Mouse (Mus musculus) ovary, adult 10 weeks (tissue): ENCODE data around the gene Acp2. TPM values are rescaled to one million over a fixed set of nuclear protein-coding genes. Genes with fewer than 3 reads are reported as not detected.

Source experiments
- polyA plus RNA-seq: library from polyadenylated mRNA; stranded (reverse); fragments of 350-450 nt; fragmentation: Illumina TruSeq; extraction: RNeasy Lipid Tissue Mini Kit (QIAGEN cat#74804); gene quantifications from one replicate; pipeline ENCODE4 v1.2.3, GENCODE M21; 2014

Gene Acp2
- 56.3 TPM for polyA plus RNA-seq

DNA sequence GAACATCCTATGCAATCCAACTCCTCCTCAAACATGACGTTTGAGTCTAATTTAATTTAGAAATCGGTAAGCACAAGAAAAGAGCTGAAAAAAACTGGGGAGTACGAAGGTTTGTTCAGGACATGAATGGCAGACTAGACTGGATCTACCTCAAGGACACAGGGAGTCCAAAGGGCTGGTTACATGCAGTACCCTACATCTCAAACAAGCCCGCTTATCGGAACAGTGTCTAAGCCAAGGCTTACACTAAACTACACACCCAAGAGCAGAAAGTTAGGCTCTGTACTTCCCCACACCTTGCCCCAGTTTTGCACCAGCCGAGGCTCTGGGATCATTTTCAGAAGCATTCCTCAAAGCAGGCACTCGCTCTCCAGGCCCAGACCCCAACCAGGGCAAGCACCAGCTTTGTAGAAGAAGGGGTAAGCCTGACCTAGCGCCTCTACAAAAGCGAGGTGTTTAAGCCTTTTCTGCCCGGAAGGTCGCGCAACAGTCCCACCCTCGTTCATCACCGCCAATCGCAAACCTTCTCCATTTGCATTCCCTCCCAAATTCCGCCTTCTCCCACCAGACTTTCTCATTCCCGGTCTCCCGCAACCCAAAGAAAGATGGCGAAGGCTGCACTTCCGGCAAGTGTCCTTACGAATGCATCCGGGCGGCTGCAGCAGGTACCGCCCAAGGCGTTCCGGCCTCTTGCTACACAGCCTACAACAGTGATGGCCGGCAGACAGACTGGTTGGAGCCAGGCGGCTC is at the start of gene Acp2, which contains the start of gene Nr1h3:
Acp2 (plus strand) TSS at position 664 of the 750 bp plus-strand sequence.
Nr1h3 (minus strand) TSS at position 613 of the 750 bp plus-strand sequence.

DNA sequence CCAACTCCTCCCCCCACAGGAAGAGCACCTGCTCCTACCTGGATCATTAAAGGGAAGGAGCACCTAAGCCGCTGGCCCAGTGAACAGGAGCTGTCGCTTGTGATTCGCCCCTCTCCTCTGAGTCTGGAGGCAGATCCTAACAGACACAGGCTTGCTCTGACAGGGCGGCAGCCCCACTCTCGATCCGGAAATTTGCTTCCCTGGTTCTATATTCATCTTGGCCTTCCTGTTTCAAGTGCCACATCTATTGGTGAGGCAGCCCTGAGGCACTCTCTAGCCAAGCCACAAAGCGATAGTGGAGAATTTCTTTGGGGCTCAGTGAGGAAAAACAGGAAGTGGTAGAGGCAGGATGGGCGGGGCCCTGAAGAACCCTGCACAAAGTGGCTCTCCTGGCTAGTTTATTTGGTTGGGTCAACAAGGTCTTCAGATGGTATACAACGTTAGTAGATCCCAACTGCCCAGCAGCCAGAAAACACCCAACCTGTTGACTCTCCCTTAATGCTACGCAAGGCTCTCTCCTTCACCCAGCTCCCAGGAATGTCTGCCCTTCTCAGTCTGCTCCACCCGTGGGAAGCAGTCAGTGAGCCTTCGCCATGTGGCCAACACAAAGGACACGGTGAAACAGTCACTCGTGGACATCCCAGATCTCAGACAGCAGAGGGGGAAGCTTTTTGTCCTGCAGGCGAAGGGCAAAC is 18.8 kb upstream of the Acp2 start, which contains the start of gene Madd:
Madd (minus strand) TSS at position 127 of the 695 bp plus-strand sequence.

DNA sequence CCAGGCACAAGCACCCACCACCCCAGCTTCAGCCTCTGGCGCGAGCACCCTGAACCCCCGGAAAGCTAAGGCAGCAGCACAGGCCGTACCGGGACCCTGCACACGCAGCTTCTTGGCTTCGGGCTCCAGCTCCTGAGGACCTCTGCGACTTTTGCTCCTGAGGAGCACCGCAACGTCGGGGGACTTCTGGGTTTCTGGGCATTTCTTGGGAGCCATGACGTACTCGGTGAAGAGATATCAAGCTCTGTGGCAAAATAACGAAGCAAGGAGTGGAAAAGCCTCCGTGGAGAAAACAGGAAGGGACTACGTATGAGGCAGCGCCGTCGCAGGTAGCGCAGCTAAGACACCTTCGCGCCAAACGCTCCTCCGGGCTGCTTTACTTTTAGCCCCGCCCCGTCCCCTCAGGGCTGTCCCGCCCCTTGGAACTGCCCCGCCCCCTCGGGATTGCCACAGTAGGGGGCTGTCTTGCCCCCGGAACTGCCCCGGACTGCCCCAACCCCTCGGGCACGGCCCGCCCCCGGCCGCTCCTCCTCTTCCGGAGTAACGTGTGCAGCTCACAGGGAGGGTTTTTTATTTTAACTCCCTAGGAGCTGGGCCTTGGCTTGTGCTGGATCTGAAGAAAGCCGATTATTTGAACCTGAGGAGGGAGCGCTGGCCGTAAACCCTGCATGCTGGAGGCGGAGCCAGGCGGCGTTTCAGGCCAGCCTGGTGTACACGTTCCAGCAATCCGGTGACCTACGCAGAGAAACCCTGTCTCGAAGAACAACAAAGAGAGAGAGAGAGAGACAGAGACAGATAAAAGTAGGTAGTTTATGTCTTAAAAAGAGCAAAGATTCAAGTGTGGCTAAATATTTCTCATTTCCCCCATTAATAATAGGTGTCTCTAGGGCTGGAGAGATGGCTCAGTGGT is 34.2 kb downstream of the Acp2 start, which contains the start of gene Ddb2:
Ddb2 (minus strand) TSS at position 382 of the 910 bp plus-strand sequence.

DNA sequence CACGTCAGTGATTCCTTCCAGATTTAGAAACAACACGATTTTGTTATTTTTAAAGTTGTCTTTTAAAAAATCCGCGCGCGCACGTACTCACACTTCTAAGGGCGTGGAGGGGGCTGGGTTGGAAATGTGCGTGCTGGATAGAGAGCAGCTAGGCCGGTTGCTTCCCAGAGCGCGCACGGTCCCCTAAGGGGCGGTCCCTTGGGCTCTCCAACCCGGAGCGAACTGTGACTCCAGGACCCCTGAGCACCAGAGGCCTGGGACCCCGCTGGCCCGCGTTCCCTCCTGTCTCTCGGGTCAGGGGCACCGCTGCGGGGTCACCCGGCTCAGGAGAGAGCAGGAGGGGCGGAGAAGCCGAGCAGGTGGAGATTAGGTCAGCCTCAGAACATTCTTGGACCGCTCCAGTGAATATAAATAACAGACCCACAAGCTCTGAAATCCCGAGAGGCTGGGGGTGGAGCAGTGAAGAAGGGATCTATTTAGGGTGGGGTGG is 53.0 kb downstream of the Acp2 start, which contains the start of gene Pacsin3:
Pacsin3 (plus strand) TSS at position 294 of the 490 bp plus-strand sequence.

Other genes starting within 250 kb of the Acp2 start
- gene Rapsn, start 167.3 kb upstream of the Acp2 start, polyA plus RNA-seq, result not detected
- gene Psmc3, start 148.9 kb upstream of the Acp2 start, polyA plus RNA-seq, result 177 TPM
- 2.9 TPM for gene Slc39a13, start 132.5 kb upstream of the Acp2 start, polyA plus RNA-seq
- gene Spi1, start 120.5 kb upstream of the Acp2 start, polyA plus RNA-seq, result 2.4 TPM
- gene Mybpc3, start 84.7 kb upstream of the Acp2 start, polyA plus RNA-seq, result 0.63 TPM
- gene Madd, start 19.0 kb upstream of the Acp2 start, polyA plus RNA-seq, result 2.8 TPM
- not detected for gene Nr1h3, start 51 bp upstream of the Acp2 start, polyA plus RNA-seq
- gene Ddb2, start 34.1 kb downstream of the Acp2 start, polyA plus RNA-seq, result 10.2 TPM
- gene Pacsin3, start 53.1 kb downstream of the Acp2 start, polyA plus RNA-seq, result 0.97 TPM
- gene Arfgap2, start 62.1 kb downstream of the Acp2 start, polyA plus RNA-seq, result 19.5 TPM
- 14.4 TPM for gene 1110051M20Rik, start 241.8 kb downstream of the Acp2 start, polyA plus RNA-seq